Mouse (Mus musculus) midbrain, embryonic 12.5 days (tissue): ENCODE results near the gene Nlrp6. TPM values are rescaled to one million over a fixed set of nuclear protein-coding genes. Genes with fewer than 3 reads are reported as not detected.

Experiments used
- ATAC-seq: fragments of 200-750 bp; cut with Nextera tagmentation; 2 replicates; pipeline ENCODE4 v1.8.0; 2017; ENCODE audit warnings: low read depth, moderate TSS enrichment, moderate library complexity; ENCODE audit not compliant: low FRiP score
- H3K27ac ChIP-seq: fragments of 300-500 bp; sonication (generic); replicated peaks from 2 replicates; pipeline ENCODE4 v1.5.1; 2016; ENCODE audit warnings: mild to moderate bottlenecking
- H3K27me3 ChIP-seq: fragments of 300-500 bp; sonication (generic); 2 replicates; pipeline ENCODE4 v1.6.1; 2016; ENCODE audit warnings: mild to moderate bottlenecking
- H3K36me3 ChIP-seq: fragments of 300-500 bp; sonication (generic); 2 replicates; pipeline ENCODE4 v1.6.1; 2016
- H3K4me1 ChIP-seq: fragments of 300-500 bp; sonication (generic); 2 replicates; pipeline ENCODE4 v1.6.1; 2016
- H3K4me2 ChIP-seq: fragments of 300-500 bp; sonication (generic); replicated peaks from 2 replicates; pipeline ENCODE4 v1.6.1; 2016; ENCODE audit warnings: mild to moderate bottlenecking, moderate library complexity
- H3K4me3 ChIP-seq: fragments of 300-500 bp; sonication (generic); 2 replicates; pipeline ENCODE4 v1.5.1; 2016; ENCODE audit warnings: mild to moderate bottlenecking
- H3K9ac ChIP-seq: fragments of 300-500 bp; sonication (generic); replicated peaks from 2 replicates; pipeline ENCODE4 v1.6.1; 2016; ENCODE audit warnings: mild to moderate bottlenecking, moderate library complexity
- H3K9me3 ChIP-seq: fragments of 300-500 bp; sonication (generic); 2 replicates; pipeline ENCODE4 v1.6.1; 2016; ENCODE audit warnings: mild to moderate bottlenecking
- WGBS: fragments of 180-500 bp; shearing (Covaris S2); methylation state at CpG from one replicate; pipeline ENCODE4 v1.1.7; 2016; 5-methylcytosine and 5-hydroxymethylcytosine counted together
- polyA plus RNA-seq: library from polyadenylated mRNA; unstranded; fragments of >200 nt; fragmentation: Nextera tagmentation; extraction: Ambion mirVana; gene quantifications from 2 replicates; pipeline ENCODE4 v1.2.1, GENCODE M21; 2016

Nlrp6 gene
- polyA plus RNA-seq, 1 experiment from 2014 or later, result 0.08 TPM

DNA sequence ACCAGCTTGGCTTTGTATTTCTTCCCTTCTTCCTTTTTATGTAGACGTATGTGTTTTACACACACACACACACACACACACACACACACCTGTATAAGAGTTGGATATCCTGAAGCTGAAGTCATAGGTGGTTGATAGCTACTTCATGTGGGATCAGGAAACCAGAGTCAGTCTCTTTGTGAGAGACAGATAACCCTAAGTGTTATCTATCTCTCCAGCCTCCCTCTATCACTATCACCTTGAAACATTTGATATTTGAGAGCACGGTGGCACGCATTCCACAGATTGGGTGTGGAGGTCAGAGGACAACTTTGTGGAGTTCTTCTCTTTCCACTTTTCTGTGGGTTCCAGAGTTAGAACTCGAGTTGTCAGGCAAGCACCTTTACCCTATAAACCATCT lies 791 bp upstream of the Nlrp6 start:
- Histone ChIP-seq H3K4me1 (peaks cover 21% of the 10 kb centered on the region), H3K27ac (no peak overlapping the region), H3K9ac (no peak overlapping the region), H3K36me3 (no peaks in the 10 kb centered on the region), H3K9me3 (no peaks in the 10 kb centered on the region), H3K4me2 (no peak overlapping the region), H3K4me3 (no peak overlapping the region), H3K27me3 (peaks cover 66% of the 10 kb centered on the region)
- no peak for ATAC-seq
- WGBS, result 80% methylated on average over 4 of the region's 4 CpGs

DNA sequence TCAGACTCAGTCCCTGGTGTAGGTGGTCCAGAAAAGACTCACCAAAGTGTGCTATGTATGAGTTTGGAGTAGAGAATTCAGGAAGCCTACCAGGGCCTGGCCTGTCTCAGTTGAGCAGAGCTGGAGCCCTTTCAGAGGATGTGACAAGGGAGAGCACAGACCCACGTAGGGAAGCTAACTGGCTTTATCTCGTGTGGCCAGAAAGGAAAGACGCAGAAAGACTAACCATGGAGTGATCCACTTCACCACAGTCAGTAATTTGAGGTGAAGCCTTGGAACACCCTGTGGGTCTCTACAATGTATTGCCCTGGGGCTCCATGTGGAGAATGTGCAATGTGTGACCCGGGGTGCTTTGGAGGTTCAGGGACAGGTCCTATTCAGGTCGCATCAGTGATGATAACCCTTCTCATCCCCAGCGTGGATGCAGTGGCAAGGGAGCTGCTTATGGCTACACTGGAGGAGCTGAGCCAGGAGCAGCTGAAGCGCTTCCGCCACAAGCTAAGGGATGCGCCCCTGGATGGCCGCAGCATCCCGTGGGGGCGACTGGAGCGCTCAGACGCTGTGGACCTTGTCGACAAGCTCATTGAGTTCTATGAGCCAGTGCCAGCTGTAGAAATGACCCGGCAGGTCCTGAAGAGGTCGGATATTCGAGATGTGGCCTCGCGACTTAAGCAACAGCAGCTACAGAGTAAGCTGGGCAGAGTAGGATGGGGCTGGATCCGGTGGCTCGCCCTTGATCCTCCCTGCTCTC lies 698 bp downstream of the Nlrp6 start:
- Histone ChIP-seq H3K36me3 (no peaks in the 10 kb centered on the region), H3K27me3 (peaks cover 76% of the 10 kb centered on the region), H3K4me3 (peak overlapping the region; percentile 45; the same call in 1 of the 2 replicates), H3K9ac (no peak overlapping the region), H3K4me1 (peaks cover 21% of the 10 kb centered on the region), H3K27ac (no peak overlapping the region), H3K4me2 (no peak overlapping the region; the same call in 1 of the 2 replicates), H3K9me3 (no peaks in the 10 kb centered on the region)
- WGBS, result 31% methylated on average over 22 of the region's 22 CpGs
- no peak for ATAC-seq

DNA sequence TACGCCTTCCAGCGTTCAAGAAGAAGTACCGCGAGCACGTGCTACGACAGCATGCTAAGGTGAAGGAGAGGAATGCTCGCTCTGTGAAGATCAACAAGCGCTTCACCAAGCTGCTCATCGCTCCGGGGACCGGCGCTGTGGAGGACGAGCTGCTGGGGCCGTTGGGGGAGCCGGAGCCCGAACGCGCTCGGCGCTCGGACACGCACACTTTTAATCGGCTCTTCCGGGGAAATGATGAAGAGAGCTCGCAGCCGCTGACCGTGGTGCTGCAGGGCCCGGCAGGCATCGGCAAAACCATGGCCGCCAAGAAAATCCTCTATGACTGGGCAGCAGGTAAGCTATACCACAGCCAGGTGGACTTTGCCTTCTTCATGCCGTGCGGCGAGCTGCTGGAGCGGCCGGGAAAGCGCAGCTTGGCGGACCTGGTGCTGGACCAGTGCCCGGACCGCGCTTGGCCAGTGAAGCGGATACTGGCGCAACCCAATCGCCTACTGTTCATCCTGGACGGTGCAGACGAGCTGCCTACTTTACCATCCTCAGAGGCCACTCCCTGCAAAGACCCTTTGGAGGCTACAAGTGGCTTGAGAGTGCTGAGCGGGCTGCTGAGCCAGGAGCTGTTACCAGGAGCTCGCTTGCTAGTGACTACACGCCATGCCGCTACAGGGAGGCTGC lies 1.8 kb downstream of the Nlrp6 start:
- Histone ChIP-seq H3K4me3 (peak overlapping the region; percentile 45), H3K9ac (no peak overlapping the region; the same call in 1 of the 2 replicates), H3K9me3 (no peaks in the 10 kb centered on the region), H3K36me3 (no peaks in the 10 kb centered on the region), H3K27me3 (peaks cover 76% of the 10 kb centered on the region), H3K4me2 (peak overlapping the region; percentile 82), H3K27ac (no peak overlapping the region), H3K4me1 (peaks cover 21% of the 10 kb centered on the region)
- under 1% methylated on average over 49 of the region's 49 CpGs for WGBS
- no peak for ATAC-seq

DNA sequence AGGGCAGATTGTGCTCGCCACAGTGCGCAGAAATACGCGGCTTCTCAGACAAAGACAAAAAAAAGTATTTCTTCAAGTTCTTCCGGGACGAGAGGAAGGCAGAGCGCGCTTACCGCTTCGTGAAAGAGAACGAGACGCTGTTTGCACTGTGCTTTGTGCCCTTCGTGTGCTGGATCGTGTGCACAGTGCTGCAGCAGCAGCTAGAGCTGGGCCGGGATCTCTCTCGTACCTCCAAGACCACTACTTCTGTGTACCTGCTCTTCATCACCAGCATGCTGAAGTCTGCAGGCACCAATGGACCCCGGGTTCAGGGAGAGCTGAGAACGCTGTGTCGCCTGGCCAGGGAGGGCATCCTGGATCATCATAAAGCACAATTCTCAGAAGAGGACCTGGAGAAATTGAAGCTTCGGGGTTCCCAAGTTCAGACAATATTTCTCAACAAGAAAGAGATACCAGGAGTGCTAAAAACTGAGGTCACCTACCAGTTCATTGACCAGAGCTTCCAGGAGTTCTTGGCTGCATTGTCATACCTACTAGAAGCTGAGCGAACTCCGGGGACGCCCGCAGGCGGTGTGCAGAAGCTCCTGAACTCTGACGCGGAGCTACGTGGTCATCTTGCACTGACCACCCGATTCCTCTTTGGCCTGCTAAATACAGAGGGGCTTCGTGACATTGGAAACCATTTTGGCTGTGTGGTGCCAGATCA lies 2.5 kb downstream of the Nlrp6 start:
- no peak overlapping the region; the same call in 1 of the 2 replicates for H3K9ac ChIP-seq
- H3K4me1 ChIP-seq, result peaks cover 21% of the 10 kb centered on the region

DNA sequence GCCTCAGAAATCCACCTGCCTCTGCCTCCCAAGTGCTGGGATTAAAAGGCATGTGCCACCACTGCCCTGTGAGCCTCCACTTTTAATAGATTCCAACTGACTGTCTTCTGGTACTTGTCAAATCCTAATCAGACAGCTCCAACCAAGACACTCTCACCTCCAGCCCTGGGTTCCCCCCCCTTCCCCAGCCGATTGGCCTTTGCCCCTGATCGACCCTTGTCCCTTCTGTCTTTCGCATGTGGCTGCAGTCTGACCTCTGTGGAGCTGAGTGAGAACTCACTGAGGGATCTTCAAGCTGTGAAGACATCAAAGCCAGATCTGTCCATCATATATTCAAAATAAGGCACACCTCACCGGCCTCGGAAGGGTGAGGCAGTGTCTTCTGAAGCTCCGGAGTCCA lies 6.5 kb downstream of the Nlrp6 start:
- Histone ChIP-seq H3K9me3 (no peaks in the 10 kb centered on the region), H3K9ac (no peak overlapping the region), H3K36me3 (no peaks in the 10 kb centered on the region), H3K4me3 (no peak overlapping the region), H3K27me3 (peaks cover 38% of the 10 kb centered on the region), H3K4me2 (no peak overlapping the region), H3K27ac (no peak overlapping the region), H3K4me1 (peaks cover 14% of the 10 kb centered on the region)
- no peak for ATAC-seq
- WGBS, result 89% methylated on average over 6 of the region's 6 CpGs

More for the DNA sequence above, 2.5 kb downstream of the Nlrp6 start:
- Histone ChIP-seq H3K36me3 (no peaks in the 10 kb centered on the region), H3K27me3 (peaks cover 74% of the 10 kb centered on the region), H3K4me3 (peak overlapping the region; percentile 45), H3K9me3 (no peaks in the 10 kb centered on the region), H3K27ac (no peak overlapping the region), H3K4me2 (peak overlapping the region; percentile 82)
- no peak for ATAC-seq
- 17% methylated on average over 30 of the region's 30 CpGs for WGBS

DNA sequence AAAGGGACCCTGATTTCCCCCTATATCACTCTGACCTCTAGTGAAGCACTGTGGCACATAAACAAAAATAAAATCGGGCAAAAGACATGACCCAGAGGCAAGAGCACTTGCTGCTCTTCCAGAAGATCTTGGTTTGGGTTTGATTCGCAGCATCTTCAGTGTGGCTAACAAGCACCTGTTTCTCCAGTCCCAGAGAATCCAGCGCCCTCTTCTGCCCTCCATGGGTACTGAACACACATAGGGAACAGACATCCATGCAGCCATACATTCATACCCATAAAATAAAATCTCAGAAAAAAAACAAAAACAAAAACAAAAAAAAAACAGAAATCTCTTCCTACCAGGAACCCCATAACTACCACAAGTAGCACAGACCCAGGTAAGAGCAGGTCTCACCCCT lies 17.7 kb downstream of the Nlrp6 start:
- 44% methylated on average over 3 of the region's 3 CpGs for WGBS
- no peak overlapping the region for H3K27ac ChIP-seq
- H3K9me3 ChIP-seq, result no peaks in the 10 kb centered on the region
- H3K4me3 ChIP-seq, result no peak overlapping the region
- H3K4me2 ChIP-seq, result no peak overlapping the region
- H3K4me1 ChIP-seq, result peaks cover 17% of the 10 kb centered on the region
- H3K36me3 ChIP-seq, result no peaks in the 10 kb centered on the region
- 0 out of 2 replicates have a peak, but pooled peaks cover 4% of the 10 kb centered on the region for H3K27me3 ChIP-seq
- no peak overlapping the region for H3K9ac ChIP-seq
- no peak for ATAC-seq

DNA sequence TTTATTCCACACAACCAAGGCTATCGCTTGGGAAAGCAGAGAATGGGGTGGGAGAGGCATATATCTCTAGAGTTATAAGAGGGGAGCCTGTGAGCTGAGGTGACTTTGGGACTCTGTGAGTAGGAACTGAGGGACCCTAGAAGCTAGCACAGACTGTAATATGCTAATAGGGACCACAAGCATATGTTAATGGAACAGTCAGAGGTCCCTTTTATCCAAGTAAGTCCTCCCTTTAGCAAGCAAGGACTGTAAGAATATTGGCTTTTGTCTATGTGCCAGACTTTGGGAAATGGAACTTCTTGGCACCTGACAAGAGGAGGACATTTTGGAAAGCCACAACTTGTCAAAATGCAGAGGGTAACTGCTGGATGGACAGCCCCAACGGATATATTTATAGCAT lies 18.2 kb downstream of the Nlrp6 start:
- 21% methylated on average over 2 of the region's 2 CpGs for WGBS
- H3K27me3 ChIP-seq, result 0 out of 2 replicates have a peak, but pooled peaks cover 4% of the 10 kb centered on the region
- no peak overlapping the region for H3K9ac ChIP-seq
- H3K4me3 ChIP-seq, result no peak overlapping the region
- no peak for ATAC-seq
- no peak overlapping the region for H3K4me2 ChIP-seq
- no peaks in the 10 kb centered on the region for H3K36me3 ChIP-seq
- no peak overlapping the region for H3K27ac ChIP-seq
- H3K9me3 ChIP-seq, result no peaks in the 10 kb centered on the region
- peaks cover 17% of the 10 kb centered on the region for H3K4me1 ChIP-seq

DNA sequence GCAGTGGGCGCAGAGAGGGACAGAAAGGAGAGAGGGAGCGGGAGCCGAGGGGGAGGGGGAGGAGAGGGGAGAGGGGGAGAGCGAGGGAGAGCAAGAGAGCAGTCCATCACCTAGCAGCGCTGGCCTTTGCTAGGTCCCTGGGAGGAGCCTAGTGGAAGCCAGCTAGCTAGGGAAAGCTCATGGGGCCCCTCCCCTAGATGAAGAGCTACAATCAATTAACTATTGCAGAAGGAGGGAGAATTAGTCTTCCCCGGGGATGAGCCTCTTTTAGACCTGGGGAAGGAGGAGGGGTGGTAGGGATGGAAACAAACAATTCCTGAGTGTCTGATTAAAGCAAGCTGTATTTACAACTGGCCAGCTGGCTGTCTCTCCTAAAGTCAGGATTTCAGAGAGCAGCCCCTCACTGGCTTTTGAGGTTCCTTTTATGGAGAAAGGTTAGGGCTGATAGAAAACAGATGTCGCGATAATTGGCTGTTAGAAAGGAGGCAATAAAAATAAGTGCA lies 19.0 kb downstream of the Nlrp6 start:
- Histone ChIP-seq H3K36me3 (no peaks in the 10 kb centered on the region), H3K4me3 (no peak overlapping the region), H3K9ac (no peak overlapping the region), H3K4me2 (no peak overlapping the region; the same call in 1 of the 2 replicates), H3K4me1 (peaks cover 17% of the 10 kb centered on the region), H3K27me3 (0 out of 2 replicates have a peak, but pooled peaks cover 4% of the 10 kb centered on the region), H3K9me3 (no peaks in the 10 kb centered on the region), H3K27ac (no peak overlapping the region)
- ATAC-seq, result no peak
- 7% methylated on average over 7 of the region's 8 CpGs for WGBS

DNA sequence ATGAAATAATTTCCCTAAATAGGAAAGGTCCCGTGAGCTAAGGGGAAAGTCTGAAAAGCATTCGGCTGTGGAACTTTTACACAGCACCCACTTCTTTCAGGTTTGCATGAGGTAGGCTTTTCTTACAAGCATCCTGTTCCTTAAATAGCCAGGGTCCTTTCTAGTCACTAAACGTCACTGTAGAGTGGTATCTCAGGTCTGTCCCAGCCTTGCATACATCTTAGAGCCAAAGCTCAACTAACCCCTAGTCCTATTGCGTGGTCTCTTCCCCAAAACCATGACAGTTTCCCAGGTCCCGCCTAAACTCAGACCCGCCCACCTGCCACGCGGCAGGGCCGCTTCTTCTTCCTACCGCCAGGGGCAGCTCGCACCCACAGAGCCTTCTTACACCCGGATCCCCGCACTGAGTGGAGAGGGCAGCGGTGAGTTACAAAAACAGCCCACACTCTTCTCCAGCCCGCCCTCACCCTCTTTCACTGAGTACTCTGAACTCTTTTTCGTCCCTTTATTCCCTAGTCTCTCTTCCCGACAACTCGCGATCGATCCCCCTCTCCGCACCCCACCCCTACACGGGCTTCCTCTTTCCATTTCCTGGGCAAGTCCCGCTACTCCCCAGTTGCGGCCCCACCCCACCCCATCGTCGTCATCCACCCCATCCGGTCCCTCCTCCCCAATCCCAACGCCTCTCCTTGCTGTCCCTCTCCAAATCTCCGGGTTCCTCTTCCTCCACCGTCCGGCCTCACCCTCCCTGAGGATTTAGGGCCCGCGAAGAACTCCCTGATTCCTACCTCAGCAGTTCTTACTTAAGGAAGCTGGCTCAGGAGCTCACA lies 20.7 kb downstream of the Nlrp6 start, which contains the start of gene Pgghg:
Gene Pgghg (plus strand): TSS at position 170 of the 830 bp plus-strand sequence.
- no peaks in the 10 kb centered on the region for H3K9me3 ChIP-seq
- peaks cover 17% of the 10 kb centered on the region for H3K4me1 ChIP-seq
- 4% methylated on average over 33 of the region's 33 CpGs for WGBS
- peak within 1 kb of the TSS; percentile 67 for H3K9ac ChIP-seq
- peak within 1 kb of the TSS; percentile 61 for H3K4me2 ChIP-seq
- H3K27ac ChIP-seq, result 0 out of 2 replicates have a peak within 1 kb of the TSS, but pooled peaks have one; percentile 25
- ATAC-seq, result peak; percentile 87
- peak within 1 kb of the TSS; percentile 54 for H3K4me3 ChIP-seq
- no peaks in the 10 kb centered on the region; the same call in 1 of the 2 replicates for H3K36me3 ChIP-seq
- 0 out of 2 replicates have a peak, but pooled peaks cover 4% of the 10 kb centered on the region for H3K27me3 ChIP-seq

DNA sequence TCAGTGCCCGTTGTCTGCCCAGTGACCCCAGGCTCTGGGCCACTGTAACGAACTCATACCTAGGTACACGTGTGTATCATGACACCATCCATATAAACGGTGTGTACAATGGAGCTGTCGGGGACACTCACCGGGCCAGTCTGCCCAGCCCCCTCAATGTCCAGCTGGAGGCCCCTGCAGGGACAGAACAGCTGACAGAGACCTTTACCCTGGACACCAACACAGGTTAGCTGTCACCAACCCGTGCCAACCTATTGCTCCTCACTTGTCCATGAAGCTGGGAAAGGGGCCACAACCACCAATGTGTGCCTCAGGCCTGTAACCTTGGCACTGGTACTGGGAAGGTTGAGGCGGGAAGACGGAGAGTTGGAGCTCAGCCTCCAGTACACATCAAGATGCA lies 21.6 kb downstream of the Nlrp6 start:
- Histone ChIP-seq H3K27me3 (0 out of 2 replicates have a peak, but pooled peaks cover 4% of the 10 kb centered on the region), H3K9me3 (no peaks in the 10 kb centered on the region), H3K4me1 (peaks cover 17% of the 10 kb centered on the region), H3K4me3 (peak overlapping the region; percentile 54), H3K36me3 (no peaks in the 10 kb centered on the region; the same call in none of the 2 replicates), H3K9ac (peak overlapping the region; percentile 67), H3K4me2 (peak overlapping the region; percentile 61), H3K27ac (no peak overlapping the region)
- 64% methylated on average over 9 of the region's 9 CpGs for WGBS
- peak; percentile 11; the same call in 1 of the 2 replicates for ATAC-seq

DNA sequence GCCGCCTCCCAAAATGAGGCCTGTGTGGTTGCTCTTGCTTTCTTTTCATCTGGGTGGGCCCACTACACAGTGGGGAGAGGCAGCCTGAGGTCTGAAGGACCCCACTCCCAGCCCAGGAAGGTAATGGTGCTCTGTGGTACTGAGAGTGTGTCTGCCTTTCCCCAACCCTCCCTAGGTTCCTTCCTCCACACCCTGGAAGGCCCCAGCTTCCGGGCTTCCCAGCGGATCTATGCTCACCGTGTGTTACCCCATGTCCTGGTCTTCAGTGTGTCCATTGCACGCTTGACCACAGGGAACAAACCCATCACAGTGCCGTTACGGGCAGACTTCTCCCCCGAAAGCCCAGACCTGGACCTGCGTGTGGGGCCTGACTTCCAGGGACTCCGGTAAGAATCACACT lies 22.1 kb downstream of the Nlrp6 start:
- Histone ChIP-seq H3K27ac (no peak overlapping the region), H3K9me3 (no peaks in the 10 kb centered on the region), H3K4me2 (no peak overlapping the region), H3K9ac (no peak overlapping the region), H3K4me1 (peaks cover 17% of the 10 kb centered on the region), H3K27me3 (0 out of 2 replicates have a peak, but pooled peaks cover 1% of the 10 kb centered on the region), H3K36me3 (no peaks in the 10 kb centered on the region; the same call in none of the 2 replicates), H3K4me3 (no peak overlapping the region)
- 90% methylated on average over 10 of the region's 10 CpGs for WGBS
- no peak for ATAC-seq
